Mouse (Mus musculus) central nervous system, embryonic 14 days (tissue): ENCODE measurements around the gene Fbxo2. TPM values are rescaled to one million over a fixed set of nuclear protein-coding genes. Genes with fewer than 3 reads are reported as not detected.

Source experiments
- polyA plus RNA-seq: library from polyadenylated mRNA; depleted of rRNA; stranded (reverse); fragments of >200 nt; gene quantifications from 2 replicates; pipeline ENCODE4 v1.2.3, GENCODE M21; 2012; rRNA removed

Fbxo2 gene
- polyA plus RNA-seq: 4.2 and 8.8 TPM in 2 replicates

DNA sequence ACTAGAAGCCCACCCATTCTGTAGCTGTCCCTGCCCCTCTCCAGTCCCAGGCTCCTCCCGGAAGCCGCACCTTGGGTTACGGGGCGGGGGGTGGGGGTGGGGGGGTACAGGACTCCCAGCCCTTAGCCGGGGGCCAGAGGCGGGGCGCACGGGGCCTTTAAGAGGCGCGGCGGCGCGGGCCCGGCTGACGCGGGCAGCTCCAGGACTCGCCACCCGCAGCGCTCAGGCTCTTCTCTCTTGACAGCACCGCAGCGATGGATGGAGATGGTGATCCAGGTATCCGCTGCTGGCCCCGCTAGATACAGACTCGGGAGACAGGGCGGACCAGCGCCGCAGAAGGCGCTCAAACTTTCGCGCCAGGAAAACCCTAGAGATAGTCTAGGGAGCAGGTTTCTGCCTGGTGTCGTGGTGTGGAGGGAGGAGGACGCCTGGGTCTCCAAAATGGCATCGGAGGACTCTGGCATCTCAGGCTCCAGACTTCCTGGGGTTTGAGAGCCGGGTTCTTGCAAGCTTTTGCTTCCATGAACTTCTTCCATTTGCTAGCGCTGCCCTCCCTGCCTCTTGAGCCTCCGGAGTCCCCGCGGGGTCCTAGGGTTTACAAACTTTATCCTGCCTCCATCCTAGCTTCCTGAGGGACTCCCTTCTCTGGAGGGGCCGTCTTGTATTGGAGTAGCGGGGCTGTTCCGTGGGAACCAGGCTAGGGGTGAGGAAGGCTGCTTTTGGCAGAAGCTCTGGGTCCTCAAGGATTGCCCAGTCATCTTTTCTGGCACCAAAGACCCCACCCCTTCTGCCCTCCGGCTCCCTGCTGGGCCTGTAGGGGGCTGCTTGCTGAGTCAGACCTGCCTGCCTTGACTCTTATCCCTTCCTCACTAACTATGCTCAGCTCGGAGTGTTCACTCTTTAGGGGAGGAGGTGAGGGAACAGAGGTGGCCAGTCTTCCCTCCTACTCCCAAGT is at the start of gene Fbxo2, which contains the start of gene Fbxo44:
TSS of gene Fbxo2 (plus strand) at position 186 of the 955 bp plus-strand sequence.
TSS of gene Fbxo44 (minus strand) at position 47 of the 955 bp plus-strand sequence.

DNA sequence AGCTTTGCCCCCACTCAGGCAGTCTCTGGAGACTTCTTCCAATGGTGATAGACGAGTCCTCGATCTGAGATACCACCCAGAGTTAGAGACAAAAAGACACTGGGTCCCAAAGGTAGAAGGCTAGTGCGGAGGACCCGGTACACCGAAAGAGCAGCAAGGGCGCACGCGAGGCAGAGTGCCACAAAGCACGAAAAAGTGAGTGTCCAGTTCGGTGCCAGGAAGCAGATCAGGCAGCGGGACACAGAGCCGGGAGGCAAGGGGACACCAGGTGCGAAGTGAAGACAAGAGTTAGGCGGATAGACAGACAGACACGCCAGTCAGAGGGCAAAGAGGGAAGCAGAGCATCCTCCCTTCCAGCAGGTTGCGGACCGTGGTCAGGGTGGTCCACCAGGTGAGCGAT is 30.3 kb upstream of the Fbxo2 start, which contains the start of gene Mad2l2:
TSS of gene Mad2l2 (plus strand) at position 252 of the 400 bp plus-strand sequence.

DNA sequence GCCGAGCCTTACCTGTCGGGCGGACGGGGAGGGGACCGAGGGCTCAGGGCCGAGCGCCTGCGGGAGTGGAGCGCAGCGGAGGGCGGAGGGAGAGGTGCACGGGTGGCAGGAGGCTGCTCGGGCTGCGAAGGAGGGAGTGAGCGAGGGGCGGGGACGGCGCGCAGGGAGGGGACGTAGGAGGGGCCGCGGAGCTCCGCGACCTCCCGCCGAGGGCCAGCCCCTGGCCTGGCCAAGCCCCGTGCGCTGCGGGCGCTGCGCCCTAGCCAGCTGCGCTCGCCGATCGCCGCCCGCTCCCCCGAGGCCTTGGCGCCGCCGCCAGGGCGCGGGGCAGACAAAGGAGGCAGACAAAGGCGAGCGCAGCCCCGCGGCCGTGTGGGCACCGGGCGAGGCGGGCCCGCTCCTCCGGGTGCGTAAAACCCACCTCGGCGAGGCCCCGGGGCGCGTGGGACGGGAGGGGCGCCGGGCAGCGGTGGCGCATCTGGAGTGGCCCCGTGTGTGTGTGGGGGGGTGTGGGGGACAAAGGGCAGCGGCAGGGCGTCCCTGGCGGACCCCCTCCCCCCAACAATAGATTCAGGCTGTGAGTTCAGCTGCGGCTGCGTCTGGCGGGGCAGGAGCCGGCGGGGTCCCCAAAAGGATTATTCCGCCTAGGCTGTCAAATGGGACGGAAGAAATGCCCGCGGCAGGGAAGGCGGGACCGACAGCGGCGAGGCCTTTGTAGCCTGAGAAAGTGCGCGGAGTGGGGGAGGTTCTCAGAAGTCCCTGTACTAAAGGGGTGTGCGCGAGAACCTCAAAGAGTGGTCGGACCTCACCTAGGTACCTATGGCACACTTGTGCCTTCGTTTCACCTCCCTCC is 29.6 kb upstream of the Fbxo2 start, which contains the start of gene Draxin:
TSS of gene Draxin (minus strand) at position 138 of the 853 bp plus-strand sequence.

DNA sequence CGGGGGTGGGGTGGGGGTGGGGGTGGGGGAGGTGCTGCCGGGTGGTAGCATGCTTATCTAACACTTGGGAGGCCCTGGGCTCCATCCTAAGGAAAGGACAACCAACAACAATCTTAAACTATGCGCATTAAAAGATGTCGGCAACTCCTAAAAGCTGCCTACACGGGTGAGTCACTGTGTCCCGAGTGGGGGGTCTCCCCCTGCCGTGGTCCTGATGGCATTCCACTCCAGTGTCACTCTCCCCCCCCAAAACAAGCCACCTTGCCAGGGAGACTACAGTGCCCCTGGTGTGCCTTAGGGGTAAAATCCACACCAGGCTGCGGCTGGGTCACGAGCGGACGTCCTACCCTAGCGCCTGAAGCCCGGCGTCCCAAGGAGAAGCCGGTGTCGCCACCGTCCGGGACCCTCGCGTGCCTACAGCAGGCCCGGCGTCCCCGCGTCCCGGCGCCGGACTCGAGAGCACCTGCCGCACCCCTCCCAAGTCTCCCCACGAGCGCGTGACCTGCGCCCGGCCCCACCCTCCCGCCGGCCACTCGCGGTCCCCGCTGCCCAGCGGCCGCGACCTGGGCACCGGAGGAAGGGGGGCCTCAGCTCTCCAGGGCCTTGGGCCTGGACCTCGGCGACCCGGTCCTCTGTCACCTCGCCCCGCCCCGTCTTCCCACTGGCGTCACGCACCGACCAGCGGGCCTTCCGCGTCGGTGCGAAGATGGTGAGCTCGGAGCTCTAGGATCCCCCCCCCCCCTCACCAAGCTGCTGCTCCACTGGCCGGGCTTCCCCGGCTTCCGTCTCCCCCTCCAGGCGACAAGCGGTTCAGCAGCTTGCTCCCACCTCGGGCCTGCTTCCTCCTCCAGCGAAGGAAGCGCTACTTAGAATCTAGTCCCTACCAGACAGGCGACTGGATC is 8.9 kb upstream of the Fbxo2 start, which contains the start of gene Fbxo6:
TSS of gene Fbxo6 (minus strand) at position 874 of the 902 bp plus-strand sequence.

Other genes with a start within 250 kb of the Fbxo2 start
- gene Plod1, start 223.9 kb upstream of the Fbxo2 start, polyA plus RNA-seq: 19.6 and 37.3 TPM in 2 replicates
- gene 2510039O18Rik, start 219.7 kb upstream of the Fbxo2 start, polyA plus RNA-seq: 49.3 and 49.4 TPM in 2 replicates
- gene Nppb, start 174.8 kb upstream of the Fbxo2 start, polyA plus RNA-seq: 0.26 TPM in 1 of 2 replicates, not detected in the other
- gene Nppa, start 159.9 kb upstream of the Fbxo2 start, polyA plus RNA-seq: 0.65 and 1.1 TPM in 2 replicates
- gene Clcn6, start 121.8 kb upstream of the Fbxo2 start, polyA plus RNA-seq: 51.6 and 54.5 TPM in 2 replicates
- gene Mthfr, start 121.5 kb upstream of the Fbxo2 start, polyA plus RNA-seq: 37.8 and 38.4 TPM in 2 replicates
- 5.5 and 6.7 TPM in 2 replicates for gene Agtrap, start 72.6 kb upstream of the Fbxo2 start, polyA plus RNA-seq
- gene Mad2l2, start 30.2 kb upstream of the Fbxo2 start, polyA plus RNA-seq: 116 and 129 TPM in 2 replicates
- gene Draxin, start 29.9 kb upstream of the Fbxo2 start, polyA plus RNA-seq: 48.5 and 59.7 TPM in 2 replicates
- 18.0 and 20.3 TPM in 2 replicates for gene Fbxo6, start 8.5 kb upstream of the Fbxo2 start, polyA plus RNA-seq
- gene Fbxo44, start 139 bp upstream of the Fbxo2 start, polyA plus RNA-seq: 112 and 121 TPM in 2 replicates
- gene Disp3, start 127.3 kb downstream of the Fbxo2 start, polyA plus RNA-seq: 16.0 and 19.9 TPM in 2 replicates